Mouse (Mus musculus): Measurements from ENCODE around the gene Arl6ip4. TPM values are rescaled to one million over a fixed set of nuclear protein-coding genes. Genes with fewer than 3 reads are reported as not detected.
A peak's percentile ranks its signal among the peaks of the same experiment; 100 is the strongest.

The Arl6ip4 gene
- polyA plus RNA-seq, 1 experiment from 2014 or later, result 87.7 TPM

DNA sequence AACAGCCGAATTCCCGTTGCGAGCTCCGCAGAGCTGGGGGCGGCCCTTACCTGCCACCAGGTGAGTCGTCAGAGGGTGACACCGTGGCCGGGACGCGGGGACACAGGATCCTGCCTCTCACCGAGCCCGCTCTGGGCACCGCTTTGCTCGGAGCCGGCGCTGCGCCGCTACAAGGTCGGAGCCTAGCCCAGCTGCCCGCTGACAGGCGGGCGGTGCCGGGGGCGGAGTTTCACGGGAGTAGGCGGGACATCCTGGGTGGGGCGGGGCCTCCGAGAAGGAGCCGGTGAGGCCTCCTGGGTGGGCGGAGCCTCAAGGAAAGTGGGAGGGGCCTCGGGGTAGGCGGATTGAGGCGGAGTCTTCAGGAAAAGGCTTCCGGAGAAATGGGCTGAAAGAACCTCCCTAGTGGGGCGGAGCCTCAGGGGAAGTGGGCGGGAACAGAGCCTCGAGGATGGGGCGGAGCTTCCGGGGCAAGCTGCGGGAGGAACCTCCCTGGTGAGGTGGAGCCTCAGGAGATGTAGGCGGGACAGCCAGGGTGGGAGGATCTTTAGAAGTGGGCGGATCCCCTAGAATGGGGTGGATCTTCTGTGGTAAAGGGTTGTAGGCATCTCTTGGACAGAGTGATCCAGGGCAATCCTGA, 20.2 kb upstream of the Arl6ip4 start, which contains the start of gene Abcb9:
Gene Abcb9 (minus strand): TSS at position 203 of the 637 bp plus-strand sequence.
- Histone ChIP-seq H3K27me3 (replicated peaks) (peaks cover 7% of the 10 kb centered on the region; the same call in 1 of the 2 replicates), H3K9ac (replicated peaks) (peak within 1 kb of the TSS; percentile 62), H3K4me3 (replicated peaks) (peak within 1 kb of the TSS; percentile 51), H3K9me3 (replicated peaks) (no peaks in the 10 kb centered on the region), H3K36me3 (no peaks in the 10 kb centered on the region), H3K4me1 (peaks cover 26% of the 10 kb centered on the region), H3K27ac (replicated peaks) (peak within 1 kb of the TSS; percentile 15; the same call in 1 of the 2 replicates), H3K4me2 (peak within 1 kb of the TSS; percentile 73)
- under 1% methylated on average over 42 of the region's 42 CpGs for WGBS
- peak; percentile 89 for ATAC-seq (ENCODE audit: low FRiP score)

DNA sequence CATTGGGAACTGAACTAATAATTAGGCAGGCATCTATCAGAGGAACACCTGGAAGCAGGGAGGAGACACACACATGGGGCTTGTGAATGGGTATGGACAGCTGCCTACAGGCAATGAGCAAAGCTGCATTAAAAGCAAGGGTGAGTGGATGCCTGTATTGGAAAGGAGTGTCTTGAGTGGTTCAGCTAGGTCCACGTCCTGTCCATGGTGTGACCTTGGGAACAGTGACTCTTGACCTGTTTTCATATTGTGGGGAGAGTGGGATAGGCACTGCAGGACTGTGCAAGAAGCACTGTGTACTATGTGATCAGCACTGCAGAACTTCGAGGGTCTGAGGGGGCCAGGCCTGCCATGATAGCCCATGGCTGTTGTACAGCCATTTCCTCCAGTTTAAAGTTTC, 17.0 kb upstream of the Arl6ip4 start:
- Histone ChIP-seq H3K4me2 (no peak overlapping the region), H3K4me3 (replicated peaks) (no peak overlapping the region), H3K27ac (replicated peaks) (no peak overlapping the region), H3K36me3 (0 out of 2 replicates have a peak, but pooled peaks cover 3% of the 10 kb centered on the region), H3K9ac (replicated peaks) (no peak overlapping the region), H3K27me3 (replicated peaks) (peaks cover 7% of the 10 kb centered on the region; the same call in 1 of the 2 replicates), H3K9me3 (replicated peaks) (no peaks in the 10 kb centered on the region), H3K4me1 (peaks cover 21% of the 10 kb centered on the region)
- no peak for ATAC-seq (ENCODE audit: low FRiP score)
- WGBS, result 92% methylated on average over 2 of the region's 2 CpGs

DNA sequence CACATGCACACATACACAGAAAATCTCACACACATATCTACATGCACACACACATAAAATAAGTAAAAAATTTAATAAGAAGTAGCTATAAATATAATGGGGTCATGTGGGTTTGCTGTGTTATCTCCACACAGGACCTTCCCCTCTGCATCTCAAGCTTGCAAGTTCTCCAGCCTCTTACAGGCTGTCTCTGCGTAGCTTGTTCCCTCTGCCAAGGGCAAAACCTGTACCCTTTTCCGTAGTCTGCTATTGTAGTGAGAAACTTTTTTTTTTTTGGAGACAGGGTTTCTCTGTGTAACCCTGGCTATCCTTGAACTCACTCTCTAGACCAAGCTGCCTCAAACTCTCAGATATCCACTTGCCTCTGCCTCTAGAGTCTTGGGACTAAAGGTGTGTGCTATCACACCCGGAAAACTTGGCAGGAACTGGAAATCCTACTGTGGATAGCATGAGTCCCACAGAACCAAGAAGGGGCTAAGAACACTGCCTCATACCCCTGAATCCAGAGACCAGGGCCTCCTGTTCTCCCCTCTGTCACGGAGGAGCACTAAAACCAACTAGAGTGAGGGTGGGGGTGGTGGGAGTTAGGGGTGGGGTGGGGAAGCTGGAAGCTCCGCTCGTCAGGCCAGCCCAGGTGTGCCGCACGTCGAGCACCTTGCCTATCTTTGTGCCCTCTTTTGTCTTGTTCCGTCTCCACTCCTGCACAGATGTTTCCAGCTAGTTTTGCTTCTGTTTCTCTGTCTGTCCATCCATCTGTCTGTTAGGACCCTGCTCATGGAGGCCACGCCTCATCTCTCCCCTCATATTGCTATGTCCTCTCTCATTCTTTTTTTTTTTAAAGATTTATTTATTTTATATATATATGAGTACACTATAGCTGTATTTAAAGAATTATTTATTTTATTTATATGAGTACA, 15.5 kb upstream of the Arl6ip4 start:
- 90% methylated on average over 11 of the region's 11 CpGs for WGBS
- ATAC-seq (ENCODE audit: low FRiP score), result no peak
- Histone ChIP-seq H3K36me3 (0 out of 2 replicates have a peak, but pooled peaks cover 6% of the 10 kb centered on the region), H3K27ac (replicated peaks) (no peak overlapping the region), H3K9me3 (replicated peaks) (no peaks in the 10 kb centered on the region), H3K4me2 (no peak overlapping the region), H3K4me3 (replicated peaks) (no peak overlapping the region), H3K4me1 (peaks cover 8% of the 10 kb centered on the region; the same call in 1 of the 2 replicates), H3K27me3 (replicated peaks) (0 out of 2 replicates have a peak, but pooled peaks cover 2% of the 10 kb centered on the region), H3K9ac (replicated peaks) (no peak overlapping the region)

DNA sequence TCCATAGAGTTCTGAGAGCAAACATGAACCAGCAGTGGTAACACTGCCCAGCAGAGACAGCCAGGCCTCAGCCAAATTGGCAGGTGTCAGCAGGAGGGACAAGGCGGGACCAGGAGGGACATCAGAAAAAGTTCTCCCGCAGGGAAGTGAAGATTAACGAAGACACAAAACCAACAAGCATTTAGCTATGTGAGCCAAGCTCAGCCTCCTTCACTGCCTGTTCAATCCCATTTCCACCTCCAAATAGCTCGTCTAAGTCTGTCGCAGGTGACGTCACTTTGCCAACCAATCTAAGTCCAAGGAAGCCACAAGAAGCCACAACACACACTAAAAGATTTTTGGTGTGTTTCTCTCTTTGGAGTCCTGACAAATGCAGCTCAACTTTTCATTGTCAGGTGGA, 13.6 kb upstream of the Arl6ip4 start:
- no peak overlapping the region for H3K4me3 ChIP-seq (replicated peaks)
- H3K4me1 ChIP-seq, result no peaks in the 10 kb centered on the region
- ATAC-seq (ENCODE audit: low FRiP score), result no peak
- WGBS, result 84% methylated on average over 6 of the region's 6 CpGs
- H3K36me3 ChIP-seq, result 0 out of 2 replicates have a peak, but pooled peaks cover 6% of the 10 kb centered on the region
- H3K27me3 ChIP-seq (replicated peaks), result 0 out of 2 replicates have a peak, but pooled peaks cover 2% of the 10 kb centered on the region
- no peak overlapping the region for H3K27ac ChIP-seq (replicated peaks)
- H3K9me3 ChIP-seq (replicated peaks), result no peaks in the 10 kb centered on the region
- H3K9ac ChIP-seq (replicated peaks), result no peak overlapping the region
- H3K4me2 ChIP-seq, result no peak overlapping the region

DNA sequence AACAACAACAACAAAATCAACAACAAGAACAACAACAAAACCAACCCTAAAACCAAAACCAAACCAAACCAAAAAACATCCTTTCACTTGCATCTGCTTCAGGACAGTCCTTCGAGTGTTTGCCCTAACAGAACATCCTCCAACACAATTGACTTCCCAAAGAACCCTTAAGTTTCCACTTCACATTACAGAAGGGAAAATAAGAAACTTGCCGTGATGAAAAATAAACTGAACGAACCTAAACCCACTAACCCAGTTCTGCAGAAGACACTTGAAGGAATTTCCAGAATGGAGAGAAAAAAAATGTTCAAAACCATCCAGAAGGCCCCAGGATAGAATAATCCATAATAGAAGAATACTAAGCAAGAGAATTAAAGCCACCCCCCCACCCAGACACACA, 12.9 kb upstream of the Arl6ip4 start:
- Histone ChIP-seq H3K4me1 (no peaks in the 10 kb centered on the region), H3K9me3 (replicated peaks) (no peaks in the 10 kb centered on the region), H3K36me3 (0 out of 2 replicates have a peak, but pooled peaks cover 6% of the 10 kb centered on the region), H3K4me3 (replicated peaks) (no peak overlapping the region), H3K27me3 (replicated peaks) (0 out of 2 replicates have a peak, but pooled peaks cover under 1% of the 10 kb centered on the region), H3K9ac (replicated peaks) (no peak overlapping the region), H3K27ac (replicated peaks) (no peak overlapping the region), H3K4me2 (no peak overlapping the region)
- WGBS, result 92% methylated on average over 3 of the region's 3 CpGs
- no peak for ATAC-seq (ENCODE audit: low FRiP score)

DNA sequence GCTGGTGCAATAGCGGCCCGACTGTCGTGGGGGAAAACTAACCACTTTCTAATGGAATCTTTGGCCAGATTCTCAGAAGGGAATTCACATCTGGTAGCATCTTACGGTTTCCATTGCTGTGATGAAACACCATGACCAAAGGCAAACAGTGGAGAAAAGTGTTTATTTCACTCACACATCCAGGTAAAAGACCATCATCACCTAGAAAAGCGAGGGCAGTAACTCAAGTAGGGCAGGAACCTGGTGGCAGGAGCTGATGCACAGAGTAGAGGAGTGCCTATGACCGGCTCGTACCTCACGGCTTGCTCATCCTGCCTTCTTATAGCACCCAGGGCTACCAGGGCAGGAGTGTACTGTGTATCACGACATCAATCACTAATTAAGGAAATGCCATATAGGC, 12.3 kb upstream of the Arl6ip4 start:
- no peaks in the 10 kb centered on the region for H3K9me3 ChIP-seq (replicated peaks)
- whole genome bisulfite sequencing, result 96% methylated on average over 9 of the region's 9 CpGs
- H3K27ac ChIP-seq (replicated peaks), result no peak overlapping the region
- H3K36me3 ChIP-seq, result 0 out of 2 replicates have a peak, but pooled peaks cover 6% of the 10 kb centered on the region
- no peak for ATAC-seq (ENCODE audit: low FRiP score)
- no peak overlapping the region for H3K4me2 ChIP-seq
- H3K4me3 ChIP-seq (replicated peaks), result no peak overlapping the region
- no peaks in the 10 kb centered on the region for H3K4me1 ChIP-seq
- H3K27me3 ChIP-seq (replicated peaks), result no peaks in the 10 kb centered on the region
- H3K9ac ChIP-seq (replicated peaks), result no peak overlapping the region

DNA sequence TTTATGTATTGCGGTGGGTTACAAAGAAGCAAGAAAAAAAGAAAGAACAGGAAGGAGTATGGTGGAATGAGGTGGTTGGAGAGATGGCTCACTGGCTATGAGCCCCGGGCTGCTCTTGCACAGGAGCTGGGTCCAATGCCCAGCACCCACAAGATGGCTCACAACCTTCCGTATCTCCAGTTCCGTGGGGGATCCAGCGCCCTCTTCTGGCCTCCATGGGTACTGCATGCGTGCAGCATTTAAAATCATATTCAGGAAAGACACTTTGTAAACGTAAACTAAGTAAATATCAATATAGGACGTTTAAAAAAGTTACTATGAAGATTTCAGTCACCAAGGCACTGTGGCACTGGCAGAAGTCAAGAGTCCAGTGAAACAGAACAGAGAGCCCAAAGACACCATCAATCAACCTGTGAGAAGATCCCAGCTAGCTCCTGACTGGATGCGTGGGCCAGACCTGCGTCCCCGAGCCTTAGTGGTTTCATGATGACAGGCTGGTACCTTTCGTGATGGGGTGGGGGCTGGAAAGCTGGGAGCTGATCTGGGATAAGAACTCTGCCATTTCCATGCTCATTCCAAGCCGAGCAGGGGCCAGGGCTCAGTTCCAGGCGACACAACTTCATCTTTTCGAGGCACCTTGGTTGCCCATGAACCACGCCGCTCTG, 4.7 kb upstream of the Arl6ip4 start:
- Histone ChIP-seq H3K27me3 (replicated peaks) (no peaks in the 10 kb centered on the region), H3K9me3 (replicated peaks) (no peaks in the 10 kb centered on the region), H3K4me3 (replicated peaks) (peak overlapping the region; percentile 93), H3K4me2 (peak overlapping the region; percentile 92), H3K27ac (replicated peaks) (peak overlapping the region; percentile 96), H3K36me3 (no peaks in the 10 kb centered on the region), H3K4me1 (peaks cover 34% of the 10 kb centered on the region), H3K9ac (replicated peaks) (peak overlapping the region; percentile 54)
- ATAC-seq (ENCODE audit: low FRiP score), result peak; percentile 1; the same call in 1 of the 2 replicates
- WGBS, result 26% methylated on average over 17 of the region's 17 CpGs

DNA sequence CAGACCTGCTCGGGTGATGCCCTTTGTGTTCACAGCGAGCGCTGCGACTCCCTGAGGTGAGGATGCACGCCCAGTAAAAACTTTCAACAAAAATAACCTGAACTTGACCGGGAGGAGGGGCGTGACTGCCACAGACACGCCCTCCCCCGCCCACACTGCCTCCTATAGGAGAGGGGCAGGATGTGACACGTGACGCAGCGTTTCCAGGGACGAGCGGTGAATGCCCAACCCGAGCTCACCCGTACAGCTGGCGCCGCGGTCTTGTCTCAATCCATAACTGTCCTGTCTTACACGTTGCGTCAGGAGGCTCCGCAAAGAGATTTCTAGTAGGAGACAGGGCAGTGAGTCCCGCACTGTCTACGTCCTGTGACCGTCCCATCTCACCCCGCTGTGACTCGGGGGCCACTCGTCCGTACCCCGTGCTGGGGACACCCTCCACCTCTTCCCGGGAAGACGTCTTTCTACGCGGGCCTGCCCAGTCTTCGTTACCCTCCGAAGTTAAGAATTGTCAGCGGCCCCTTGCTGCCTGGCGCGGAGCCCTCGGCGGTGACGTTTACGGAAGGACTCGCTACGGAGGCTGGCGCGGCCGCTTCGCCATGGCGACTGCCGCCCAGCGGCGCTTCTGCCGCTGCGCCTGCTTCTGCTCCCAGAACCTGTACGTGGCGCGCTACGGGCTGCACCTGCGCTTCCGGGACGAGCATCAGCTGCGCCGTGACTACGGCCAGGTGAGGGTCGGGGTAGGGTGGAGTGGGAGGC, 4.0 kb upstream of the Arl6ip4 start, which contains the start of gene Ogfod2:
Gene Ogfod2 (plus strand): TSS at position 556 of the 756 bp plus-strand sequence.
- no peaks in the 10 kb centered on the region for H3K9me3 ChIP-seq (replicated peaks)
- peak within 1 kb of the TSS; percentile 68 for H3K9ac ChIP-seq (replicated peaks)
- H3K4me2 ChIP-seq, result peak within 1 kb of the TSS; percentile 92
- no peaks in the 10 kb centered on the region for H3K27me3 ChIP-seq (replicated peaks)
- WGBS, result under 1% methylated on average over 66 of the region's 66 CpGs
- ATAC-seq (ENCODE audit: low FRiP score), result peak; percentile 97
- H3K27ac ChIP-seq (replicated peaks), result peak within 1 kb of the TSS; percentile 96
- H3K4me3 ChIP-seq (replicated peaks), result peak within 1 kb of the TSS; percentile 93
- no peaks in the 10 kb centered on the region for H3K36me3 ChIP-seq
- peaks cover 39% of the 10 kb centered on the region for H3K4me1 ChIP-seq

DNA sequence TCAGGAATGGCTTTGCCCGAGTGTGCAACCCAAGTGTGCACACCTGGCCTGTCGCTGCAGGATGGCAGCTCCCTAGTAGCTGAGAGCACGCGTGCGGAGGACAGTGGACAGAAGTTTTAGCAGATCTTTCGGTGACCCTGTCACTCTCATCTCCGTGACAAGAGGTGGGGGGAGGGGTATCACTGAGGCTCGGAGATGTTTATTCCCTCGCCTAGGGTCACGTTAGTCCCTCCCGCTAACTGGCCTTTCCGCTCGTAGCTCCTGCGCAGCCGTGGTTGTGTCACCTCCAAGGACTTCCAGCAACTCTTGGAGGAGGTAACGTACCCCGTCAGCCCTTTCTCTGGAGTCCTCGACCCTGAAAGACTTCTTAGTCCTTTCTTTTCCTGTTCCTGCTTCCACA, 3.4 kb upstream of the Arl6ip4 start:
- H3K9ac ChIP-seq (replicated peaks), result peak overlapping the region; percentile 68
- H3K4me3 ChIP-seq (replicated peaks), result peak overlapping the region; percentile 93
- peak overlapping the region; percentile 96 for H3K27ac ChIP-seq (replicated peaks)
- peak; percentile 0; the same call in 1 of the 2 replicates for ATAC-seq (ENCODE audit: low FRiP score)
- peak overlapping the region; percentile 92 for H3K4me2 ChIP-seq
- peaks cover 45% of the 10 kb centered on the region for H3K4me1 ChIP-seq
- no peaks in the 10 kb centered on the region for H3K9me3 ChIP-seq (replicated peaks)
- under 1% methylated on average over 18 of the region's 18 CpGs for WGBS
- no peaks in the 10 kb centered on the region for H3K27me3 ChIP-seq (replicated peaks)
- peaks cover under 1% of the 10 kb centered on the region; the same call in 1 of the 2 replicates for H3K36me3 ChIP-seq

DNA sequence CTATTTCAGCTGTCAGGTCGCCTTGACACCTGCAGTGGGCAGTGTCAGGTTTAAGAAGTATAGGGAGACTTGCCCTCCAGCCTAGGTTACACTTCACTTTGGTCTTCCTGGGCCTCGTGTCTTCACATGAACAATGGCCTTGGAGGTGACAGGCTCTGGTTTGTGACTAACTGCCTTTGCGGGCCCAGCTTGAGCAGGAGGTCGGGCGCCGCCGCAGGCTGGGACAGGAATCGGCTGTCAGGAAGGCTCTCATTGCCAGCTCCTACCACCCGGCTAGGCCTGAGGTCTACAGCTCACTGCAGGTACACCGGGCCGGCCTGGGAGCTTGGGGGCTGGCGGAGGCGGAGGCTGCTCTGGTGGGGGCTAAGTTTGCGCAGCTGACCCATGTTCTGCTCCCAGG, 2.9 kb upstream of the Arl6ip4 start:
- H3K9ac ChIP-seq (replicated peaks), result peak overlapping the region; percentile 68
- peaks cover 6% of the 10 kb centered on the region for H3K36me3 ChIP-seq
- 17% methylated on average over 14 of the region's 14 CpGs for WGBS
- peak overlapping the region; percentile 96 for H3K27ac ChIP-seq (replicated peaks)
- ATAC-seq (ENCODE audit: low FRiP score), result no peak
- H3K27me3 ChIP-seq (replicated peaks), result no peaks in the 10 kb centered on the region
- H3K4me2 ChIP-seq, result peak overlapping the region; percentile 92
- H3K4me1 ChIP-seq, result peaks cover 50% of the 10 kb centered on the region
- H3K4me3 ChIP-seq (replicated peaks), result peak overlapping the region; percentile 93
- H3K9me3 ChIP-seq (replicated peaks), result no peaks in the 10 kb centered on the region
